Mouse (Mus musculus): ENCODE measurements at regions not wholly inside any gene's neighbourhood (a gene's known extent, or its start where the extent isn't known, plus 50 kb on each side); places are given as distances from the start of the nearest gene placed in this dataset.
A peak's percentile ranks its signal among the peaks of the same experiment; 100 is the strongest.

GRCm38 (mm10) chr9:41524591-41524990 lies 363.1 kb upstream of the Ubash3b start:
- Histone ChIP-seq H3K4me2 (replicated peaks) (no peak overlapping the region), H3K36me3 (peaks cover 9% of the 10 kb centered on the region; the same call in 1 of the 2 replicates), H3K9me3 (no peaks in the 10 kb centered on the region), H3K4me1 (peaks cover 25% of the 10 kb centered on the region), H3K27me3 (no peaks in the 10 kb centered on the region), H3K4me3 (no peak overlapping the region), H3K27ac (peak overlapping the region; percentile 61), H3K9ac (no peak overlapping the region)
- WGBS, result 47% methylated on average over 7 of the region's 7 CpGs
- ATAC-seq (ENCODE audit: low FRiP score, low read depth), result no peak

GRCm38 (mm10) chr9:41523969-41524368 lies 362.5 kb upstream of the Ubash3b start:
- 98% methylated on average over 2 of the region's 2 CpGs for WGBS
- H3K9ac ChIP-seq, result no peak overlapping the region
- ATAC-seq (ENCODE audit: low FRiP score, low read depth), result no peak

DNA sequence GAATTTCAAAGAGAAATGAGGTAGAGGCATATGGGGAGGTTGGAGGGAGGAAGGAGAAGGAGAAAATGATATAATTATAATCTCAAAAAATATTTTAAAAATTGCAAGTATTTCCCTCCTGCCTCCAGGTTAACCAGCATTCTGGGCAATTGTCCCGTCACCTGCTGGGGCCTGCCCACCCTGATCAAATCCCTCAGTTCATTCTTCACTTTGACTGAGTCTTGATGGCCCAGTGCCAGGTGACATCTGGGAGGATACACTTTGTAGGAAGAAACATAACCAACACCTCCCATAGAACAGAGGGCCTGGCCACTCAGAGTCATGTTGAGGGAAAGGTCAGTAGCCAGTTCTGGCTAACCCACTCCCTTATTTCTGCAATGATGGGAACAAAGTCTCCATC lies 360.8 kb upstream of the Ubash3b start:
- WGBS, result 59% methylated on average over 1 of the region's 1 CpGs
- no peak for ATAC-seq (ENCODE audit: low FRiP score, low read depth)
- no peak overlapping the region for H3K9ac ChIP-seq
- H3K27ac ChIP-seq, result no peak overlapping the region
- no peak overlapping the region for H3K4me3 ChIP-seq
- no peak overlapping the region for H3K4me2 ChIP-seq (replicated peaks)
- peaks cover 10% of the 10 kb centered on the region; the same call in 1 of the 2 replicates for H3K36me3 ChIP-seq
- H3K9me3 ChIP-seq, result no peaks in the 10 kb centered on the region
- H3K4me1 ChIP-seq, result peaks cover 37% of the 10 kb centered on the region
- H3K27me3 ChIP-seq, result no peaks in the 10 kb centered on the region

More at GRCm38 (mm10) chr9:41523969-41524368, 362.5 kb upstream of the Ubash3b start:
- Histone ChIP-seq H3K4me1 (peaks cover 25% of the 10 kb centered on the region), H3K27me3 (no peaks in the 10 kb centered on the region), H3K9me3 (no peaks in the 10 kb centered on the region), H3K4me3 (no peak overlapping the region), H3K36me3 (peaks cover 7% of the 10 kb centered on the region; the same call in 1 of the 2 replicates), H3K4me2 (replicated peaks) (no peak overlapping the region), H3K27ac (peak overlapping the region; percentile 61; the same call in 1 of the 2 replicates)

- Histone ChIP-seq H3K27ac (peak overlapping the region; percentile 66; the same call in 1 of the 2 replicates), H3K4me1 (peaks cover 22% of the 10 kb centered on the region), H3K27me3 (no peaks in the 10 kb centered on the region), H3K4me3 (no peak overlapping the region), H3K36me3 (peaks cover 8% of the 10 kb centered on the region; the same call in 1 of the 2 replicates), H3K9me3 (no peaks in the 10 kb centered on the region), H3K9ac (no peak overlapping the region), H3K4me2 (replicated peaks) (no peak overlapping the region)
- WGBS, result 59% methylated on average over 2 of the region's 2 CpGs
- no peak; the same call in 1 of the 2 replicates for ATAC-seq (ENCODE audit: low FRiP score, low read depth)
These were observed 356.3 kb upstream of the Ubash3b start for GRCm38 (mm10) chr9:41517787-41518186.

GRCm38 (mm10) chr9:41517053-41517696 lies 355.7 kb upstream of the Ubash3b start:
- Histone ChIP-seq H3K4me1 (peaks cover 22% of the 10 kb centered on the region), H3K9me3 (no peaks in the 10 kb centered on the region), H3K27ac (peak overlapping the region; percentile 66; the same call in 1 of the 2 replicates), H3K27me3 (no peaks in the 10 kb centered on the region), H3K4me3 (no peak overlapping the region), H3K9ac (no peak overlapping the region), H3K36me3 (0 out of 2 replicates have a peak, but pooled peaks cover 3% of the 10 kb centered on the region), H3K4me2 (replicated peaks) (no peak overlapping the region)
- WGBS, result 49% methylated on average over 2 of the region's 2 CpGs
- no peak for ATAC-seq (ENCODE audit: low FRiP score, low read depth)

DNA sequence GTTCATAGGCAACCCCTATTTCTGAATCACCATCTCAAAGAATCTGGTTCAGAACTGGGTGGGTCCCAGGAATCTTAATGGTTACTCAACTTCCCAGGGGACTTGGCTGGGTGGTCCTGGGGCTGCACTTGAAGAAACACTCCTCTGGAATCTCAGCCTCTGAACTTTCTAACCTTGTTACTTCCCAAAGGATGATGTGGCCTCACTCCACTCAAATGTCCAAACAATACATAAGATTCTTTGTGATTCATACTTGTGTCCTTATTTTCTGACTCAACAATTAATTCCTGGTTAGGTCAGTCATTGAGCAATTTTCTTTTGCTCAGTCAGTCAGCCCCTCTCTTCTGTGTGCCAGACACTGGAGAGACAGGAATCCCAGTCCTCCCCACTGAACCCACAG lies 353.7 kb upstream of the Ubash3b start:
- Histone ChIP-seq H3K36me3 (peaks cover 3% of the 10 kb centered on the region; the same call in 1 of the 2 replicates), H3K9ac (no peak overlapping the region), H3K4me3 (no peak overlapping the region), H3K27ac (no peak overlapping the region), H3K4me2 (replicated peaks) (no peak overlapping the region), H3K4me1 (peaks cover 22% of the 10 kb centered on the region), H3K9me3 (no peaks in the 10 kb centered on the region), H3K27me3 (no peaks in the 10 kb centered on the region)
- ATAC-seq (ENCODE audit: low FRiP score, low read depth), result no peak

GRCm38 (mm10) chr9:41513701-41514100 lies 352.2 kb upstream of the Ubash3b start:
- 18% methylated on average over 1 of the region's 1 CpGs for WGBS
- H3K4me1 ChIP-seq, result peaks cover 21% of the 10 kb centered on the region
- H3K4me3 ChIP-seq, result no peak overlapping the region
- H3K9me3 ChIP-seq, result no peaks in the 10 kb centered on the region
- no peak for ATAC-seq (ENCODE audit: low FRiP score, low read depth)
- H3K27ac ChIP-seq, result no peak overlapping the region
- H3K27me3 ChIP-seq, result no peaks in the 10 kb centered on the region
- peaks cover 11% of the 10 kb centered on the region; the same call in 1 of the 2 replicates for H3K36me3 ChIP-seq
- no peak overlapping the region for H3K4me2 ChIP-seq (replicated peaks)
- no peak overlapping the region for H3K9ac ChIP-seq

DNA sequence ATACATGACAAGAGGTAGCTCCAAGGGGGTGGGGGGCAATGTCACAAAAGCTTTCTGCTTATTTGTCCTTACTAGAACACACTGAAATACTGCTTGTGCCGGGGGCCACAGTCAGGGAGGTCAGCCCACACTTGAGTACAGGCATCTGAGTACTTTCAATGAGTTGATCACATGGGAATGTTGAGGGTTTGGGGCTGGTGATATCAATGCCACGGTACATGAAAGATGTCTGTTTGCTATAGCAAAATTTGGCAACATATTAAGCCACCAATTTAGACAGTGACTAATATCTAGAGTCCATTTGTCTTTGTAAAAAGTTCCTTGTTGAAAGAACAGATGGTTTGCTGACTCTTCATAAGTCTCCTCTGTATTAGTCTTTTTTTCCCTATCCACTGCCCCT lies 348.1 kb upstream of the Ubash3b start:
- no peak overlapping the region for H3K27ac ChIP-seq
- peaks cover 14% of the 10 kb centered on the region; the same call in 1 of the 2 replicates for H3K36me3 ChIP-seq
- no peak overlapping the region for H3K4me2 ChIP-seq (replicated peaks)
- no peaks in the 10 kb centered on the region for H3K27me3 ChIP-seq
- 92% methylated on average over 2 of the region's 2 CpGs for WGBS
- ATAC-seq (ENCODE audit: low FRiP score, low read depth), result no peak
- no peaks in the 10 kb centered on the region for H3K4me1 ChIP-seq
- no peak overlapping the region for H3K9ac ChIP-seq
- H3K9me3 ChIP-seq, result no peaks in the 10 kb centered on the region
- no peak overlapping the region for H3K4me3 ChIP-seq

- Histone ChIP-seq H3K36me3 (peaks cover 14% of the 10 kb centered on the region; the same call in 1 of the 2 replicates), H3K4me2 (replicated peaks) (no peak overlapping the region), H3K9ac (no peak overlapping the region), H3K4me1 (no peaks in the 10 kb centered on the region), H3K4me3 (no peak overlapping the region), H3K27ac (no peak overlapping the region), H3K9me3 (no peaks in the 10 kb centered on the region), H3K27me3 (no peaks in the 10 kb centered on the region)
- no peak for ATAC-seq (ENCODE audit: low FRiP score, low read depth)
- 86% methylated on average over 5 of the region's 5 CpGs for WGBS
These were observed 347.2 kb upstream of the Ubash3b start for GRCm38 (mm10) chr9:41508746-41509145.

DNA sequence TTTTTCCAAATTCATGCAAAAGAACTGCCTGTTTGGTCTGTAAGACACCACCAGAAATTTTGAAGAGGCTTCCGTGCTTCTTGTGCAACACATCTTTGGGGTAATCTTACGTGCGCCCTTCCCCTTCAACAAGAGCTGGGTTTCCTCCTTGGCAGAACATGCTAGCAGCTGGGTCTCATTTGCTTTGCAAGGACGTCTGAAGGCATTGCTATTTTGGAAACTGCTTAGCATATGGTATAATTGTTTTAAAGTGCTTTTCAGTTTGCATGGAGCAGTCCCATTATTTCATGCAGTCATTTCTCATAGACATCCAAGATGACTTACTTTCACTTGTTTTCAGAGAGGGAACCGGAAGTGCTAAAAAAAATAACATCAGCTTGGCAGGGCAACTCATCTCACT lies 336.8 kb upstream of the Ubash3b start:
- Histone ChIP-seq H3K27ac (no peak overlapping the region), H3K36me3 (peaks cover 22% of the 10 kb centered on the region), H3K9me3 (no peaks in the 10 kb centered on the region), H3K9ac (no peak overlapping the region), H3K4me2 (replicated peaks) (no peak overlapping the region), H3K4me1 (0 out of 2 replicates have a peak, but pooled peaks cover 6% of the 10 kb centered on the region), H3K4me3 (no peak overlapping the region), H3K27me3 (no peaks in the 10 kb centered on the region)
- ATAC-seq (ENCODE audit: low FRiP score, low read depth), result no peak
- 79% methylated on average over 5 of the region's 5 CpGs for WGBS

- Histone ChIP-seq H3K27ac (no peak overlapping the region), H3K4me2 (replicated peaks) (no peak overlapping the region), H3K4me3 (no peak overlapping the region), H3K36me3 (peaks cover 46% of the 10 kb centered on the region), H3K27me3 (no peaks in the 10 kb centered on the region), H3K9me3 (no peaks in the 10 kb centered on the region), H3K9ac (no peak overlapping the region), H3K4me1 (no peaks in the 10 kb centered on the region)
- ATAC-seq (ENCODE audit: low FRiP score, low read depth), result no peak
- 86% methylated on average over 3 of the region's 3 CpGs for WGBS
These were observed 328.6 kb upstream of the Ubash3b start for GRCm38 (mm10) chr9:41490112-41490511.

GRCm38 (mm10) chr9:41488046-41488445 lies 326.5 kb upstream of the Ubash3b start:
- 0 out of 2 replicates have a peak, but pooled peaks cover 2% of the 10 kb centered on the region for H3K9me3 ChIP-seq
- H3K4me3 ChIP-seq, result no peak overlapping the region
- WGBS, result 79% methylated on average over 2 of the region's 2 CpGs
- no peak overlapping the region for H3K4me2 ChIP-seq (replicated peaks)
- H3K27me3 ChIP-seq, result no peaks in the 10 kb centered on the region
- H3K36me3 ChIP-seq, result peaks cover 49% of the 10 kb centered on the region
- ATAC-seq (ENCODE audit: low FRiP score, low read depth), result no peak
- H3K9ac ChIP-seq, result no peak overlapping the region
- H3K27ac ChIP-seq, result no peak overlapping the region
- H3K4me1 ChIP-seq, result peaks cover 4% of the 10 kb centered on the region; the same call in 1 of the 2 replicates
